Mouse (Mus musculus) regulatory T cell (primary cell): ENCODE data around the gene Garnl3.

Experiments
- in situ Hi-C: fragments of 300-600 bp; cut with MboI, MseI; formaldehyde crosslinking; loops from one replicate; pipeline ENCODE4 v1.15.1; 2025; ENCODE audit warnings: high pct_unique_total_duplicates

Gene Garnl3

GRCm38 (mm10) chr2:32977114-32977513 is 154.3 kb downstream of the Garnl3 start:
- in situ Hi-C loops: no loop called here

- in situ Hi-C loops: no loop called here
Observed at GRCm38 (mm10) chr2:32974216-32974615, 157.2 kb downstream of the Garnl3 start.

- in situ Hi-C loops: no loop called here
Observed at GRCm38 (mm10) chr2:32971235-32971634, 160.2 kb downstream of the Garnl3 start.

- in situ Hi-C loops: loop anchor here (10.0 kb wide), 1 partner anchor 1285 kb away; the partner anchor contains the start of gene Abl1
Observed at GRCm38 (mm10) chr2:32969326-32969725, 162.1 kb downstream of the Garnl3 start.

- in situ Hi-C loops: loop anchor here (10.0 kb wide), 1 partner anchor 1283 kb away; the partner anchor contains the start of gene Abl1
Observed at GRCm38 (mm10) chr2:32968024-32968614, 163.3 kb downstream of the Garnl3 start.

- in situ Hi-C loops: loop anchor here (10.0 kb wide), 1 partner anchor 1282 kb away; the partner anchor contains the start of gene Abl1
Observed at GRCm38 (mm10) chr2:32966689-32967631, 164.5 kb downstream of the Garnl3 start.

- in situ Hi-C loops: loop anchor here (10.0 kb wide), 1 partner anchor 1281 kb away; the partner anchor contains the start of gene Abl1
Observed at GRCm38 (mm10) chr2:32966184-32966688, 165.2 kb downstream of the Garnl3 start.

- in situ Hi-C loops: loop anchor here (10.0 kb wide), 1 partner anchor 1281 kb away; the partner anchor contains the start of gene Abl1
Observed at GRCm38 (mm10) chr2:32965511-32966183, 165.8 kb downstream of the Garnl3 start.

- in situ Hi-C loops: loop anchor here (10.0 kb wide), 1 partner anchor 1280 kb away; the partner anchor contains the start of gene Abl1
Observed at GRCm38 (mm10) chr2:32964659-32965457, 166.6 kb downstream of the Garnl3 start.

GRCm38 (mm10) chr2:32963981-32964380 is 167.5 kb downstream of the Garnl3 start:
- in situ Hi-C loops: loop anchor here (10.0 kb wide), 1 partner anchor 1279 kb away; the partner anchor contains the start of gene Abl1

GRCm38 (mm10) chr2:32963544-32963943 is 167.9 kb downstream of the Garnl3 start:
- in situ Hi-C loops: loop anchor here (10.0 kb wide), 1 partner anchor 1279 kb away; the partner anchor contains the start of gene Abl1

GRCm38 (mm10) chr2:32962875-32963220 is 168.6 kb downstream of the Garnl3 start:
- in situ Hi-C loops: loop anchor here (10.0 kb wide), 1 partner anchor 1278 kb away; the partner anchor contains the start of gene Abl1

- in situ Hi-C loops: loop anchor here (10.0 kb wide), 1 partner anchor 1277 kb away; the partner anchor contains the start of gene Abl1
Observed at GRCm38 (mm10) chr2:32962062-32962874, 169.2 kb downstream of the Garnl3 start.

GRCm38 (mm10) chr2:32961192-32961995 is 170.1 kb downstream of the Garnl3 start, which contains the start of the genes Rpl12 and Lrsam1:
Gene Rpl12 (plus strand): TSS chr2:32961559.
Gene Lrsam1 (minus strand): TSS chr2:32961614.
- in situ Hi-C loops: loop anchor here (10.0 kb wide), 1 partner anchor 1277 kb away; the partner anchor contains the start of gene Abl1

GRCm38 (mm10) chr2:32960273-32960672 is 171.2 kb downstream of the Garnl3 start:
- in situ Hi-C loops: loop anchor here (10.0 kb wide), 1 partner anchor 1275 kb away; the partner anchor contains the start of gene Abl1

GRCm38 (mm10) chr2:32957344-32957743 is 174.1 kb downstream of the Garnl3 start:
- in situ Hi-C loops: no loop called here

GRCm38 (mm10) chr2:32954581-32954980 is 176.9 kb downstream of the Garnl3 start:
- in situ Hi-C loops: no loop called here

GRCm38 (mm10) chr2:32947454-32947853 is 184.0 kb downstream of the Garnl3 start:
- in situ Hi-C loops: no loop called here
